Mouse (Mus musculus) telencephalon, adult 2 months (tissue): ENCODE results near the gene Gosr1.
"Not testable (repeated sequence)": the region's sequence is repeated elsewhere in the genome, so short reads cannot be mapped to it uniquely, and the experiment has no call there.

Source experiments
- DNase-seq: peaks from one replicate; pipeline ENCODE4 v3.0.0-alpha.2; 2011; ENCODE audit warnings: low read depth, low spot score

Gosr1 gene

DNA sequence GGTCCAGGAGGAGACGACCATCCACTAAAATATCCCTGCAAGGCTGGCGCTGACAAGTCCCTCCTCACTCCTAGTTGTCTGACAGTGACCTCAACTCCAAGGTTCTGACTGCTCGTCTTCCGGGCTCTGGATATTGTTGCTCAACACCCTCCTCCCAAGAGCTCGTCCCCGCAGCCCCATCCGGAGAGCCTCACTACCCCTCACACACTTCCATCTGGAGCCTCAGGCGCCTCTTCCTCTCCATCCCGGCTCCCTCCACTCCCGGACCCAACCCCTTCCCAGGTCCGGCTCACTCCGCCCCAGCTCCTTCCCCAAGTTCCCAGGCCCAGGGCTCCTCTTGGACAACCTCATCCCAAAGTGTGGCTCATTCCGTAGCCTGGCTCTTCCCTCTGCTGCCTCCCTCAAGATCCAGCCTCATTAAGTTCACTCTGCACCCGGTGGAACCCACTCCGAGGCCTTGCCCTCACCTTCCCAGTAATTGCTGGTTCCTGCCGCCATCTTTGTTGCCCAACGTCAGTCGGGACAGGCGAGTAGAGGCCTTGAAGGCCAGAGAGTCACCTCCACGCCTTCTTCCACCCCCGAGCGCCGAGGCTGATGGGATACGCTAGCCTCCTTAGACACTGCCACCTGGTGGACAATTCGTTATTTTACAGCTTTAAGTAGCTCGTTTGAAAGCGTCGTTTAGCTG lies at the start of gene Gosr1:
Gene Gosr1, minus strand, starts transcription at position 527 of the 688 bp plus-strand sequence.
- DNase-seq, result peak; percentile 96

- no peak for DNase-seq
Observed at GRCm38 (mm10) chr11:76810706-76811495, 47.5 kb upstream of the Gosr1 start.

- peak; percentile 61 for DNase-seq
Observed at GRCm38 (mm10) chr11:76809450-76809849, 46.1 kb upstream of the Gosr1 start.

DNA sequence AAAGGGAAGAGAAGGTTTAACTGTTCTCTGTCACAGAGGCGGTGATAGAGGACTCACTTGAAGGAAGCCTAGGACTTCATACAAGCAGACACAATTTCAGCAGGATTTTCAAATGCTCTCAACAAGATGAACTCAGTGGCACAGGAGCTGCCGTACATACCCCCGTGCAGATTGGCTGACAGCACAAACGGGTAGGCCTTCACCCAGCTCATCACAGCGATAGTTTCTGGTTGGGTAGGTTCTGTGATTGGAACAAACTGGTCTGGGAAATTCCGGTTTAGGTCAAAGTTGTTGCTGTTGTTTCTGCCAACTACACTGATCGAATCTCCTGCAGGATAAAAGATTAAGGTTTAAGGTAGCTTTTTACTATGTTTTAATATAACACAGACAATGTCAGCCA lies 45.2 kb upstream of the Gosr1 start:
- no peak for DNase-seq

DNA sequence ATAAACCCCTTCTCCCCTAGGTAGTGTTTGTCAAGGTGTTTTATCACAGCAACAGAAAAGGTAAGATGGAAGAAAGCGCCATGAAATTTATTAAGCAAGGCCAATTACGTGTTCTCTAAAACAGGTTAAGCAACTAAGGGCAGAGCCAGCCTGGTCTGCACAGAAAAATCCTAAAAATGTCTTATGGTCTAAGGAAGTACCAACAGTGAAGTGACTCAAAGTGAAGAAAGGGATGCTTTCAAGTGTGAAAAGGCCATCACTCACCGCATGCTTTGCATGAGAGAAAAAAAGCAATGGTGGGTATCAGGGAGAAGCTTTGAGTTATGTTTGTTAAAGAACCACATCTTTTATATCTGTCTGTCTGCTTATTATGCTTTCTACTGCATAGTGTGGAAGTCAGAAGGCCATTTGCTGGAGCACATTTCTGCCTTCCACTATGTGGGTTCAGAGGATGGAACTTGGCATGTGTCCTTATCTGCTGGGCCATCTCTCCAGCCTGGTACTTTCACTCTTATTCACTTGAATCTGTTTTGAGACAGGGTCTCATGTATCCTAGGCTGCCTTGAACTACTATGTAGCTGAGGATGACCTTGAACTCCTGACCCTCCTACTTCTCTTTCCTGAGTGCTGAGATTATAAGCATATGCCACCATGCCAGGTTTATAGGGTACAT lies 43.8 kb upstream of the Gosr1 start:
- DNase-seq, result no peak

GRCm38 (mm10) chr11:76806026-76806425 lies 42.6 kb upstream of the Gosr1 start:
- no peak for DNase-seq

GRCm38 (mm10) chr11:76805072-76805471 lies 41.7 kb upstream of the Gosr1 start:
- not testable (repeated sequence) for DNase-seq

DNA sequence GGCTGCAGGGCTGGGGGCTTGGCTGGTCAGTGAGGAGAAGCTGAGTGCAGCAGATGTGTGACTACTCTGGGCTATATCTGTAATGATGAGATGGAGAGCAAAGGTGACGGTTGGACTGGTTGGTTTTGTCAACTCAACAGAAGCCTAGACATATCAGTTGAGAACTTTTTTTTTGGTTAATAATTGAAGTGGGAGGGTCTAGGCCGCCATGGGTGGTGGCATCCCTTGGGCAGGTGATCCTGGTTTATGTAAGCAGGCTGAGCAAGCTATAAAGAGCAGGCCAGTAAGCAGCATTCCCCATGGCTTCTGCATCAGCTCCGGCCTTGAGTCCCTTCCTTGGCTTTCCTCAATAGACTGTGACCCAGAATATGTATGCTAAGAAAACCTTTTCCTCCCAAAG lies 39.9 kb upstream of the Gosr1 start:
- DNase-seq, result no peak

GRCm38 (mm10) chr11:76797236-76797635 lies 33.9 kb upstream of the Gosr1 start:
- no peak for DNase-seq

DNA sequence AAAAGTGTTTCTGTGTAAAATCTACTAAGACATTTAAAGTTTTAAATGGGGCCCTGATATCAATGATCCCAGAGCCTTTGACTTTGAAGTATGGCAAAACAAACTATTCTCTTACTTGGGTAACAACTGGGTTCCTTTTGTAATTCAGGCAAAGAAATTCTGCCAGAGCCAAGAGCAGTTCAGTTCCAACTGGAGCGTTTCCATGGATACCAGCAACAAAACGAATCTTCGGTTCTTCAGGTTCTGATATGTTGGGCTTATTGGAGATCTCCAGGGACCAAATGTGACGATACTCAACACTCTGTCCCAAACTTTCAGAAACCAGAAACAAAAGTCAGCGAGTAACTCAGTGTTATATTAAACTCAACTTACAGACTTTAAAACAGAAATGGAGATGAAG lies 31.9 kb upstream of the Gosr1 start:
- DNase-seq, result no peak

DNA sequence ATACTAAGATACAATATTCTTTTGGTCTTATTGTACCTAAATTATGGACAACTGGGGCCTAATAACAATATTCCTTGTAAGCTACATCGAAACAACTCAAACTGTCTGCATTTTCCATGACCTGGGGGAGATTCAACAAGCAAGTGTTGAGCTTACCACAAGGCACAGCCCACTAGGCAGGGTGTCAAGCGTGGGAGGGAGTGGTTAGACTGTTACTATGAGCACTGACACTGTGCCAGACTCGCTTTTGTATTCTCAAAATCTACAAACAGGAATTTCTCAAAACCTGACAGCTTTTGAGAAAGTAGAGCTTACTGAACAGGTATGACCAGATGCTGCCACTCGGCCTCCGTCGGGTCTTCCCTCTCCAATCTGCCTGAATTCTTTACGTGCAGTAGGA lies 28.0 kb upstream of the Gosr1 start:
- no peak for DNase-seq

- DNase-seq, result peak; percentile 28
Observed at GRCm38 (mm10) chr11:76789252-76789651, 25.9 kb upstream of the Gosr1 start.

GRCm38 (mm10) chr11:76775533-76775932 lies 12.2 kb upstream of the Gosr1 start:
- no peak for DNase-seq

DNA sequence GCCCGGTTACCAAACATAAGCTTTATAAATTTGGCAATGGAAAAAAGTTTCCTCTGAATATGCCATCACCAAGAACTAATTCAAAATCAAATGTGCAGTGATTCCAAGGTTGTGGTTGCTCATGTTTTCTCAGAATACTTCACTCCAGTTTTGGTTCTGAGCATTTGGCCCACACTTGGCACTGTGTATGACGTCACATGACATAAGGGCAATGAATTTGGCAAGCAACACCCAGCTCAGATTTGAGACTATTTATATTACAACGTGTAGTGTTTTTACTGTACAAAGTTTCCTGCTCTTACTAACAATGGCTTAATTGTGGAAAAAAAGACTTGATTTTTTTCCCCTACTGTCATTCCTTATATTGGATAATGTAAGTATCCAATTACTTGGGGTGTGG lies 10.4 kb upstream of the Gosr1 start:
- DNase-seq, result no peak

- no peak for DNase-seq
Observed at GRCm38 (mm10) chr11:76770566-76770965, 7.2 kb upstream of the Gosr1 start.

GRCm38 (mm10) chr11:76763741-76764122 lies 353 bp upstream of the Gosr1 start:
- DNase-seq, result no peak

GRCm38 (mm10) chr11:76752276-76752675 lies 11.1 kb downstream of the Gosr1 start:
- DNase-seq, result no peak

- DNase-seq, result no peak
Observed at GRCm38 (mm10) chr11:76748819-76749218, 14.6 kb downstream of the Gosr1 start.

GRCm38 (mm10) chr11:76745921-76746320 lies 17.5 kb downstream of the Gosr1 start:
- DNase-seq, result no peak

GRCm38 (mm10) chr11:76744550-76744949 lies 18.8 kb downstream of the Gosr1 start:
- DNase-seq, result peak; percentile 86

GRCm38 (mm10) chr11:76742511-76742910 lies 20.9 kb downstream of the Gosr1 start:
- no peak for DNase-seq

GRCm38 (mm10) chr11:76739125-76739524 lies 24.3 kb downstream of the Gosr1 start:
- DNase-seq, result no peak
